In the genomic region with DNA sequence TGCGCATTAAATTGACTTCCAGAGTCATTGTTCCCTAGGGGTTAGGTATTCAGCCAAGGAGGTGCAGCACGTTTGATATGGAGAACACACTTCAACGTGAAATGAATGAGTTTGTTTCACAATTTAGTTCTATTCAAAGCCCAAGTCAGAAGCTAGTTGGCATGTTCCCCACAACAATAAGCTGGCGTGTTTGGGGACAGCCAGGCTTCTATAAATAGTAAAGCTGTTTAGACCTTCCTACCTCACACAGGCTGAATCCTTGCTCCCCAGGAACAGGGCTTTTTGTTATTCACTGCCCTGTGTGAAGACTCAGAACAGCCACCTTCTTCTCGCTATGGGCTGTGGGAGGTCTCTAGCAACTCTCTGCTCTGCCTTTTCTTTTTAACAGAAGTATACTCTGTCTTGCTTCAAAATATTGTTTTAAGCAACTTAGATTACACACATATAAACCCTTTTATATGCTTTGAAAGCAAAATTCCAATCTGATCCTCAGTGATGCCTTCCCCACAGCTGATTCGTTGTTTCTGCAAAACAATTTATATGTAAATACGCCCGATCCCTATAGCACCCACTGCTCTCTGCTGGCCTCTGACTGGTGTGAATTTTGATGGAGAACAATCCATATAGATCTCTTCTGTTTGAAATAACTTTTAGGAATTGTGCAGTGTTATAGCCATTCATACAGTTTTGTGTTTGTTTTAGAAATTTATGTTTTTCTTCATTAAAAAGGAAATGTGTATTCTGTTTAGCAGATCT, we compare ENCODE assay signal across 19 mouse cellular contexts.
DNase-seq lines count a peak whose midpoint lies in the region; ATAC-seq and TF ChIP-seq lines count a peak whose summit lies in the region.
"Had no signal": no experiment of that assay in that cellular context is flagged by ENCODE, and none has a peak within 500 bp of the region (broad histone marks: within the 10 kb centered on the region; RNA-seq: fewer than 3 reads in every experiment).

No protein-coding gene starts in this region.

- in situ Hi-C loops in ES-E14 (cut with MboI; ENCODE audit: low sequenced_read_pairs in 2 of 2, unreplicated experiment in 2 of 2), result no loop called here

- TF ChIP-seq EP300 in heart, postnatal 0 days (IDR thresholded peaks at IDR 0.05; ENCODE audit: low read depth), result no peak

- peaks cover 9% of the 10 kb centered on the region; the same call in 1 of the 2 replicates for H3K36me3 ChIP-seq in heart, embryonic 10.5 days
- H3K36me3 ChIP-seq in kidney, adult 2 months (ENCODE audit: control insufficient read depth, insufficient read depth, low read length), result no peaks in the 10 kb centered on the region
- H3K36me3 ChIP-seq in ES-E14 (ENCODE audit: control insufficient read depth, insufficient read depth, low read length, poor library complexity, severe bottlenecking), result no peaks in the 10 kb centered on the region
- H3K36me3 ChIP-seq in heart, postnatal 0 days (replicated peaks; ENCODE audit: control insufficient read depth, insufficient read depth, low read length), result no peaks in the 10 kb centered on the region
- H3K36me3 ChIP-seq: embryonic facial prominence, embryonic 15.5 days; G1E; limb, embryonic 12.5 days; neural tube, embryonic 13.5 days; stomach, embryonic 15.5 days had no signal

- H3K4me3 ChIP-seq in heart, embryonic 10.5 days, result no peak overlapping the region
- no peak overlapping the region for H3K4me3 ChIP-seq in kidney, adult 2 months (ENCODE audit: insufficient read depth, low read depth, low read length)
- no peak overlapping the region for H3K4me3 ChIP-seq in ES-E14 (ENCODE audit: insufficient read depth in 1 of 2, low read depth in 1 of 2, low read length in 2 of 2, poor library complexity in 1 of 2, severe bottlenecking in 1 of 2)
- H3K4me3 ChIP-seq in heart, postnatal 0 days (ENCODE audit: low read depth, low read length), result no peak overlapping the region
- H3K4me3 ChIP-seq: embryonic facial prominence, embryonic 15.5 days; left cerebral cortex, adult 2 months; limb, embryonic 12.5 days; neural tube, embryonic 13.5 days; stomach, embryonic 15.5 days had no signal

- intact Hi-C loops in left cerebral cortex, postnatal 14 days (cut with DNase I), result no loop called here

- no peaks in the 10 kb centered on the region for H3K27me3 ChIP-seq in heart, embryonic 10.5 days (ENCODE audit: insufficient read depth, poor library complexity, severe bottlenecking)
- no peaks in the 10 kb centered on the region for H3K27me3 ChIP-seq in kidney, adult 2 months (replicated peaks; ENCODE audit: control insufficient read depth, insufficient read depth, low read length)
- no peaks in the 10 kb centered on the region for H3K27me3 ChIP-seq in heart, postnatal 0 days (ENCODE audit: control insufficient read depth, insufficient read depth, low read length)
- H3K27me3 ChIP-seq: embryonic facial prominence, embryonic 15.5 days; limb, embryonic 12.5 days; neural tube, embryonic 13.5 days; stomach, embryonic 15.5 days had no signal

- no peak for TF ChIP-seq POLR2A in kidney, adult 2 months (IDR thresholded peaks at IDR 0.05; ENCODE audit: low read depth, low read length)

- DNase-seq in heart, adult 18-20 months, result peak; percentile 19 to 23
- no peak for DNase-seq in heart, embryonic 10.5 days (ENCODE audit: low spot score)
- peak; percentile 22 for DNase-seq in kidney, adult 2 months
- no peak for DNase-seq in kidney, adult 18-20 months
- DNase-seq in ES-E14 (ENCODE audit: low read depth, low spot score), result peak; percentile 28
- DNase-seq in heart, postnatal 0 days (ENCODE audit: low spot score), result peak; percentile 61
- no peak for DNase-seq in left cerebral cortex, postnatal 14 days (ENCODE audit: low spot score in 2 of 2)
- DNase-seq in spleen, adult 12 weeks (ENCODE audit: low spot score), result no peak
- DNase-seq: adrenal gland, postnatal 14 days; cerebellum, adult 9-10 months; kidney, adult 9 months; lung, postnatal 4 days had no signal

- peak; percentile 74 for ATAC-seq in heart, postnatal 0 days (ENCODE audit: insufficient read depth, low read depth)

- no peak overlapping the region for H3K27ac ChIP-seq in heart, embryonic 10.5 days
- peak overlapping the region; percentile 45; the same call in 1 of the 2 replicates for H3K27ac ChIP-seq in kidney, adult 2 months (ENCODE audit: insufficient read depth, low read depth, low read length)
- H3K27ac ChIP-seq in ES-E14 (ENCODE audit: insufficient read depth, low read depth, low read length, poor library complexity, severe bottlenecking), result no peak overlapping the region
- peak overlapping the region; percentile 82 for H3K27ac ChIP-seq in heart, postnatal 0 days (ENCODE audit: low read depth)
- H3K27ac ChIP-seq: embryonic facial prominence, embryonic 15.5 days; left cerebral cortex, adult 2 months; limb, embryonic 12.5 days; liver, embryonic 14.5 days; neural tube, embryonic 13.5 days; stomach, embryonic 15.5 days had no signal

- no peak overlapping the region for H3K9ac ChIP-seq in ES-E14 (ENCODE audit: insufficient read depth, low read depth, low read length, poor library complexity, severe bottlenecking)
- no peak overlapping the region for H3K9ac ChIP-seq in heart, postnatal 0 days (replicated peaks; ENCODE audit: low read depth, low read length)
- H3K9ac ChIP-seq: embryonic facial prominence, embryonic 15.5 days; limb, embryonic 12.5 days; liver, embryonic 14.5 days; neural tube, embryonic 13.5 days; stomach, embryonic 15.5 days had no signal

- H3K9me3 ChIP-seq in heart, embryonic 10.5 days, result no peaks in the 10 kb centered on the region
- H3K9me3 ChIP-seq in ES-E14 (ENCODE audit: control insufficient read depth, insufficient read depth, low read depth, low read length), result no peaks in the 10 kb centered on the region
- H3K9me3 ChIP-seq in heart, postnatal 0 days (replicated peaks; ENCODE audit: control insufficient read depth, low read length), result no peaks in the 10 kb centered on the region
- H3K9me3 ChIP-seq: embryonic facial prominence, embryonic 15.5 days; G1E; limb, embryonic 12.5 days; neural tube, embryonic 13.5 days; stomach, embryonic 15.5 days had no signal

- no peak overlapping the region for H3K4me2 ChIP-seq in heart, postnatal 0 days (ENCODE audit: low read depth, low read length)
- H3K4me2 ChIP-seq: embryonic facial prominence, embryonic 15.5 days; limb, embryonic 12.5 days; neural tube, embryonic 13.5 days; stomach, embryonic 15.5 days had no signal

- WGBS in heart, embryonic 10.5 days, result 43% methylated on average over 8 of the region's 8 CpGs
- 51% methylated on average over 8 of the region's 8 CpGs for WGBS in kidney, adult 2 months
- 35% methylated on average over 8 of the region's 8 CpGs for WGBS in heart, postnatal 0 days

- H3K4me1 ChIP-seq in heart, embryonic 10.5 days, result peaks cover 14% of the 10 kb centered on the region; the same call in 1 of the 2 replicates
- H3K4me1 ChIP-seq in kidney, adult 2 months (ENCODE audit: control insufficient read depth, insufficient read depth, low read length), result peaks cover 4% of the 10 kb centered on the region; the same call in 1 of the 2 replicates
- H3K4me1 ChIP-seq in ES-E14 (ENCODE audit: control insufficient read depth in 2 of 2, insufficient read depth in 2 of 2, low read length in 2 of 2, poor library complexity in 1 of 2), result peaks cover 2 to 4% of the 10 kb centered on the region in 2 experiments; a peak in 1 of 4 replicates
- H3K4me1 ChIP-seq in heart, postnatal 0 days (ENCODE audit: control insufficient read depth, insufficient read depth), result 0 out of 2 replicates have a peak, but pooled peaks cover 8% of the 10 kb centered on the region
- H3K4me1 ChIP-seq: embryonic facial prominence, embryonic 15.5 days; limb, embryonic 12.5 days; stomach, embryonic 15.5 days had no signal

- TF ChIP-seq CTCF in kidney, adult 2 months (conservative IDR thresholded peaks at IDR 0.05; ENCODE audit: insufficient read depth, insufficient read length, low read depth, low read length), result no peak
- TF ChIP-seq CTCF in heart, postnatal 0 days (IDR thresholded peaks at IDR 0.05; ENCODE audit: low read depth), result no peak

TF ChIP-seq in ES-E14, 5 proteins besides CTCF, POLR2A, EP300 and RAD21:
- TF ChIP-seq ZC3H11A (IDR thresholded peaks at IDR 0.05; ENCODE audit: borderline replicate concordance, low read depth, low read length) (no peak), CHD2 (IDR thresholded peaks at IDR 0.05; ENCODE audit: low read depth, low read length) (no peak), MAFK (IDR thresholded peaks at IDR 0.05; ENCODE audit: insufficient read depth, low read depth, low read length) (no peak), ZNF384 (IDR thresholded peaks at IDR 0.05; ENCODE audit: low read depth, low read length) (no peak), HCFC1 (IDR thresholded peaks at IDR 0.05; ENCODE audit: borderline replicate concordance, insufficient read depth, low read length) (no peak)

Comparison
In these comparisons a context has a peak if more than half of its experiments do, and no peak if none do; other contexts are left out.
1. DNase-seq: peak in heart, adult 18-20 months (2 of 2), kidney, adult 2 months (single experiment), ES-E14 (single experiment) and heart, postnatal 0 days (single experiment); none in heart, embryonic 10.5 days (single experiment), kidney, adult 18-20 months (single experiment), left cerebral cortex, postnatal 14 days (0 of 2) and spleen, adult 12 weeks (single experiment).
2. H3K27ac ChIP-seq: peak in kidney, adult 2 months (single experiment) and heart, postnatal 0 days (single experiment); none in heart, embryonic 10.5 days (single experiment) and ES-E14 (single experiment).